Mouse (Mus musculus): Measurements from ENCODE around the gene Snapin.

Gene Snapin

GRCm38 (mm10) chr3:90454931-90455330 is 35.9 kb downstream of the Snapin start:
- DNase-seq (ENCODE audit: low read depth, low spot score), result no peak

DNA sequence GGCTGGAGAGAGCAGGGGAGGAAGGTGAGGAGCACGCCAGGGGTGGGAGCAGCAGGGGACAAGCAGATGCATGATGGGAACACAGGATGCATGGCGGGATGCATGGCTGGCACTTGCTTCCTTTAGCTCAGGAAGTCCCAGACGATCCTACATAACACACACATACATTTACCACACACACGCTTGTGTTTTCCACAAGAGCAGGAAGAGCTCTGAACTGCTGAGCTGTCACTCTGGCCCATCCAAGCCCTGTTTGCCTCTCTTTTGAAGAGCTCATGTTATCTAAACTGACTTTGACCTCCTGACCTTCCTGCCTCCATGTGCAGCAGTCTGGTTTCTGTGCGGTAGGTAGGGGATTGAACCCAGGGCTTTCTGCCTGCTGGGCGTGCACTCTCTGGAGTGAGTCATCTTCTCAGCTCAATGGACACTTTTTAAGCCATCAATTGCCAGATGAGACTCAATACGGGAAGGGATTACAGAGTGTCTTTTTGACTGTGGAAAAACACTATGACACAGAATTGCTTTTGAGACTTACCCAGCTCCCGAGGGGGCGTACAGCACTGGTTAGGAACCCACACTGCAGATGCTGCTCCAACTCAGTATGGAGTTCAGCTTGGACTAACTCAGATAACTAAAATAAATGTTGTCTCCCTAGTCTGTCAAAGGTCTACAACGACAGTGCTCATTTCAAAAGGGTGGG is 39.3 kb downstream of the Snapin start:
- no peak for DNase-seq (ENCODE audit: low read depth, low spot score)

- no peak for DNase-seq (ENCODE audit: low read depth, low spot score)
These were observed 40.0 kb downstream of the Snapin start for GRCm38 (mm10) chr3:90450874-90451273.

- DNase-seq (ENCODE audit: low read depth, low spot score), result no peak
These were observed 42.2 kb downstream of the Snapin start for GRCm38 (mm10) chr3:90448626-90449025.

- DNase-seq (ENCODE audit: low read depth, low spot score), result no peak
These were observed 43.7 kb downstream of the Snapin start for GRCm38 (mm10) chr3:90447123-90447494.

- DNase-seq (ENCODE audit: low read depth, low spot score), result peak; percentile 62
These were observed 44.3 kb downstream of the Snapin start for GRCm38 (mm10) chr3:90446389-90447122.

GRCm38 (mm10) chr3:90445417-90446200 is 45.2 kb downstream of the Snapin start:
- DNase-seq (ENCODE audit: low read depth, low spot score), result no peak

DNA sequence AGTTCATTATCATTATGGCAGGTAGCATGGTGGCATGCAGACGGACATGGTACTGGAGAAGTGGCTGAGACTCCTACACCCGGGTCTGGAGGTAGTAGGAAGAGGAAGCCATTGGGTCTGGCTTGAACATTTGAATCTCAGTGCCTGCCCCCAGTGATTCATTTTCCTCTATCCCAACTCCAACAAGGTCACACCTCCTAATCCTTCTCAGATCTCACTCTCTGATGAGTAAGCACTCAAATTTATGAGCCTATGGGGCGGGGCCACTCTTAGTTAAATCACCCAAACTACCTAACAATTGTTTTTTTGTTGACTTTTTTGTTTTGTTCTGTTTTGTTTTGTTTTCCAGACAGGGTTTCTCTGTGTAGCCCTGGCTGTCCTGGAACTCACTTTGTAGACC is 46.9 kb downstream of the Snapin start:
- DNase-seq (ENCODE audit: low read depth, low spot score), result no peak

DNA sequence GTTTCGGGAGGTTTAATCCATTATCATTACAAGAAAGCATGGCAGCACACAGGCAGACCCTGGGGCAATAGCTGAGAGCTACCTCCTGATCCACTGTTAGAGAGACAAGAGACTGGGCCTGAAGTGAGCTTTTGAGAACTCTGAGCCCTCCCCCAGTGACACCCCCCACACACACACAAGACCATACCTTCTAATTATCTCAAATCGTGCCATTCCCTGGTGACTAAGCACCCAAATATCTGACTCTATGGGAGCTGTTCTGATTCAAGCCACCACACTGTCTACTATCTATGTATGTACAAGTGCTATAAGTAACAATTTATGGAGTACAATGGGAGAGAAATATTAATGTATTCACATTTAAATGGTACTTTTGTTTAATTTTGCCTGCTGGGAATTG is 50.1 kb downstream of the Snapin start:
- no peak for DNase-seq (ENCODE audit: low read depth, low spot score)

Measured in brain, embryonic 18.5 days (tissue).